Mouse (Mus musculus) midbrain, embryonic 13.5 days (tissue): ENCODE measurements at regions not wholly inside any gene's neighbourhood (a gene's known extent, or its start where the extent isn't known, plus 50 kb on each side); places are given as distances from the start of the nearest gene placed in this dataset.
A peak's percentile ranks its signal among the peaks of the same experiment; 100 is the strongest.

ENCODE experiments used
- ATAC-seq: fragments of 200-750 bp; cut with Nextera tagmentation; 2 replicates; pipeline ENCODE4 v1.8.0; 2017; ENCODE audit warnings: mild to moderate bottlenecking, moderate TSS enrichment, moderate library complexity
- H3K27ac ChIP-seq: fragments of 300-500 bp; sonication (generic); 2 replicates; pipeline ENCODE4 v1.5.1; 2015; ENCODE audit warnings: inconsistent platforms, mild to moderate bottlenecking, moderate library complexity
- H3K27me3 ChIP-seq: fragments of 300-500 bp; sonication (generic); 2 replicates; pipeline ENCODE4 v1.6.1; 2015; ENCODE audit warnings: mild to moderate bottlenecking, inconsistent platforms
- H3K36me3 ChIP-seq: fragments of 300-500 bp; sonication (generic); 2 replicates; pipeline ENCODE4 v1.6.1; 2015; ENCODE audit warnings: mild to moderate bottlenecking, inconsistent platforms
- H3K4me1 ChIP-seq: fragments of 300-500 bp; sonication (generic); replicated peaks from 2 replicates; pipeline ENCODE4 v1.6.1; 2015; ENCODE audit warnings: inconsistent platforms
- H3K4me2 ChIP-seq: fragments of 300-500 bp; sonication (generic); replicated peaks from 2 replicates; pipeline ENCODE4 v1.6.1; 2015; ENCODE audit warnings: moderate library complexity, mild to moderate bottlenecking, inconsistent platforms
- H3K4me3 ChIP-seq: fragments of 300-500 bp; sonication (generic); replicated peaks from 2 replicates; pipeline ENCODE4 v1.5.1; 2015; ENCODE audit warnings: mild to moderate bottlenecking, inconsistent platforms
- H3K9ac ChIP-seq: fragments of 300-500 bp; sonication (generic); replicated peaks from 2 replicates; pipeline ENCODE4 v1.6.1; 2015; ENCODE audit warnings: mild to moderate bottlenecking, inconsistent platforms
- H3K9me3 ChIP-seq: fragments of 300-500 bp; sonication (generic); 2 replicates; pipeline ENCODE4 v1.6.1; 2016; ENCODE audit warnings: mild to moderate bottlenecking, inconsistent platforms
- WGBS: fragments of 180-500 bp; shearing (Covaris S2); methylation state at CpG from one replicate; pipeline ENCODE4 v1.1.7; 2015; 5-methylcytosine and 5-hydroxymethylcytosine counted together

DNA sequence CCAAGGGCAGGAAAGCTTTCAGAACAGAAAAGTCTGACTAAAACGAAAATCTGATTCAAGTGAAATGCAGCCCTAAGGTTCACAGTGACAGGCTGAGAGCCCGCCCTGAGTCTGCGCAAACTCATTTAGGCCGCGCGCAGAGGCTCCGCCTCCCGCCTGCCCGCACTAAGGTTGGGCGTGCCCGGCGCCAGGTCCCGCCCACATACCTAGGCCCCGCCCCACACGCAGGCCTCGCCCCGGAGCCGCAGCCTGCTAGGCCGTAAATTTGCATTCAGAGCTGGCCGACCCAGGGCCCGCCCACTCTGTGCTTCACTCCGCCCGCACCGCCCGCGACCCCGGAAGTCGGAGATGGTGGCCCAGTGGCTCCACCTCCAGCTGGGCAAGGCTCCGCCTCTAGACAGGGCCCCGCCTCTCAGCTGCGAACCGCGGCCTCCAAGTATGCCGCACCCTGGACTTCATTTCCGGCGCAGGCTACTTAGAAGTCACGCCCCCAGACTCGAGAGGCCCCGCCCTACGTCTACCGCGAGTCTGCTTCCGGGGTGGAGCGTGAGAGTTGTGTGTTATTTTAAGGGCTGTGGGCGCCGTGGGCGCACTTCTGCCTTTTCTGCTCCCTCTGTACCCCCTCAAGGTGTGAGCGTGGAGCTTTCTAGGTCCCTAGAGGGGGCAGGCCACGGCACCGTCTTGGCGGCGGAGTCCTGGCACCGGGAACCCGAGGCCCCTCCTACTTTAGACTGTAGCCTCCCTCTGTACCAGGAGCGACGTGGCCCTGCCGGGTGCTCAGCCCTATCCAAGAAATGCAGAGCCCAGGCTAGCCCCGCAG, 52.3 kb upstream of the Wnt7b start:
- H3K4me2 ChIP-seq = peak overlapping the region; percentile 68
- H3K4me1 ChIP-seq = peaks cover 19% of the 10 kb centered on the region
- H3K4me3 ChIP-seq = peak overlapping the region; percentile 63
- peak overlapping the region; percentile 84 for H3K27ac ChIP-seq
- H3K36me3 ChIP-seq = no peaks in the 10 kb centered on the region
- peak overlapping the region; percentile 68 for H3K9ac ChIP-seq
- no peaks in the 10 kb centered on the region for H3K9me3 ChIP-seq
- WGBS = under 1% methylated on average over 58 of the region's 58 CpGs
- ATAC-seq = peak; percentile 98
- H3K27me3 ChIP-seq = peaks cover 18% of the 10 kb centered on the region

GRCm38 (mm10) chr15:85635425-85635824, 53.2 kb upstream of the Wnt7b start:
- 93% methylated on average over 6 of the region's 6 CpGs for WGBS
- H3K4me2 ChIP-seq = peak overlapping the region; percentile 68
- peak overlapping the region; percentile 63 for H3K4me3 ChIP-seq
- no peak overlapping the region; the same call in 1 of the 2 replicates for H3K9ac ChIP-seq
- H3K36me3 ChIP-seq = no peaks in the 10 kb centered on the region
- peaks cover 18% of the 10 kb centered on the region for H3K27me3 ChIP-seq
- no peak for ATAC-seq
- H3K9me3 ChIP-seq = no peaks in the 10 kb centered on the region
- H3K27ac ChIP-seq = peak overlapping the region; percentile 84; the same call in 1 of the 2 replicates
- H3K4me1 ChIP-seq = peaks cover 19% of the 10 kb centered on the region

DNA sequence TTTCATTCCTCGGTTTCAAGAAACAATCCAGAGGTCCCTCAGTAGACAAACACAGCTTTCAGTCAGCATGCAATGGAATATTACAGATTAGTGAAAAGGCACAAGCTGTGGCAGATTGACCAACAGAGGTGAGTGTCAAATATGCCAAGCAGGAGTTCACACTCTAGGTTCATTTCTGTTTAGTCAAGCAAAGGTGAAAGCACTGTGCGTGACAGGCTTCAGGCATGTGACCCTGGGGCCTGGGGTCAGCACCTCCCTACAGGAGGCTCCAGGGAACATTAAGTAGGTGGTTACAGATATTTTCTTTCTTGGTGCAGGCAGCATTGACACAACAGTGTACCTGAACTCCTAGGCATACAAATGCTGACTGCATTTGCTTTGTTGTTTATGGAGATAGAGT, 57.3 kb upstream of the Wnt7b start:
- no peak for ATAC-seq

GRCm38 (mm10) chr15:85641120-85642080, 59.1 kb upstream of the Wnt7b start:
- no peak overlapping the region for H3K4me3 ChIP-seq
- H3K27ac ChIP-seq = no peak overlapping the region
- peaks cover 71% of the 10 kb centered on the region for H3K27me3 ChIP-seq
- no peak overlapping the region for H3K4me2 ChIP-seq
- H3K36me3 ChIP-seq = no peaks in the 10 kb centered on the region
- no peaks in the 10 kb centered on the region for H3K9me3 ChIP-seq
- H3K4me1 ChIP-seq = peaks cover 13% of the 10 kb centered on the region
- WGBS = 72% methylated on average over 15 of the region's 15 CpGs
- no peak for ATAC-seq
- no peak overlapping the region for H3K9ac ChIP-seq

More for the DNA sequence above, 57.3 kb upstream of the Wnt7b start:
- Histone ChIP-seq H3K27me3 (peaks cover 56% of the 10 kb centered on the region), H3K4me2 (no peak overlapping the region), H3K4me3 (no peak overlapping the region), H3K9ac (no peak overlapping the region), H3K36me3 (no peaks in the 10 kb centered on the region), H3K9me3 (no peaks in the 10 kb centered on the region), H3K27ac (no peak overlapping the region), H3K4me1 (peaks cover 6% of the 10 kb centered on the region)
- WGBS = 81% methylated on average over 2 of the region's 2 CpGs

DNA sequence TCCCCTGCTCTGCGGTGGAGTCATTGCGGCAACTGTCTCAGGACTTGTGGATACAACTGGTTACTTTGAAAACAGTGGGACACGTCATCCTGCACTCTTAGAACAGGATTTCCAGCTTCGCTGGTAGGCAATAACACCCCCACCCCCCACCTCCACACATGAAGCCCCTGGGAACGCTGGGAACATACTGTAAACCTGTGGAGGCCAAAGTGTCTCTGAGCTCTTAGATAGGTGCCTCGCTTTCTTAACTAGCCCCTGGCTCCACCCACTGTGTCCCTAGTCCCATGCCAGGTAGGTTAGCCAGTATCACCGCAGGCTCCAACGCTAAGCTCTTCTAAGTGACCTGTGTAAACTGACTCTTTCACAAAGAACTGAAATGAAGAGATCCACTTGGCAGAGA, 63.1 kb upstream of the Wnt7b start:
- peak overlapping the region; percentile 55 for H3K4me2 ChIP-seq
- H3K36me3 ChIP-seq = no peaks in the 10 kb centered on the region
- H3K9me3 ChIP-seq = no peaks in the 10 kb centered on the region
- H3K4me1 ChIP-seq = peaks cover 25% of the 10 kb centered on the region
- H3K4me3 ChIP-seq = peak overlapping the region; percentile 33; the same call in 1 of the 2 replicates
- H3K27me3 ChIP-seq = peaks cover 93% of the 10 kb centered on the region
- ATAC-seq = no peak
- 55% methylated on average over 8 of the region's 8 CpGs for WGBS
- H3K27ac ChIP-seq = peak overlapping the region; percentile 68; the same call in 1 of the 2 replicates
- no peak overlapping the region for H3K9ac ChIP-seq

DNA sequence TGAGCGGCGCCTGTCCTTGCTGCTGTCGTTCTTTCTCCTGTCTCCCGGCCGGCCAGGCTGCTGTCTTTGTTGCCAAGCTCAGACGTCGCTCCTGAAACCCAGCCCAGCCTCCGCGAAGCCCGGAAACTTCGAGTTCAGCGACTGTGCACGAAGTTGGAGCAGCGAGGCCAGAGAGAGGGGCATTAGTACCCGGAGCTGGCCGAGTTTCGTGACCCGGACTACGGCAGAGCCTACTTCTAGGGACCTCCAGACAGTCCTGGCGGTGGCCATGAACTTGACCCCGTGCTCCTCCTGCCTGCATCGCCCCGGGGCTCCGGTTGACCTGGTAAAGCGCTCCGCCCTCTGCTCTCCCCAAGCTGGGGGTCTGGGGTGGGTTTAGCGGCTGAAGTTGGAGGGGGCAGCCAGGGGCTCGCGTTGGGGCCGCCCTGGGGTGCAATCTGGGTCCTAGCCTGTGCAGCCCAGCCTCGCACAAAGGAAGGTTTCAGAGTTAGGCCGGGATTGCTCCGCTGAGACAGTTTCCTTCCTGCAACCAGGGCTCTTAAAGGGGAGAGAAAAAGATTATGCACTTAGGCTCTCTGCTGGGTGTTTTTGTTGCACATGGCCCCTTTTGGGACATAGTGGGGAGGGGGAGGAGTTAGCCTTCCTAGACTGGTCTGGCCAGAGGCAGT, 63.8 kb upstream of the Wnt7b start:
- Histone ChIP-seq H3K36me3 (no peaks in the 10 kb centered on the region), H3K4me1 (peaks cover 26% of the 10 kb centered on the region), H3K4me2 (peak overlapping the region; percentile 55), H3K9ac (peak overlapping the region; percentile 66), H3K4me3 (peak overlapping the region; percentile 33), H3K27me3 (peaks cover 94% of the 10 kb centered on the region), H3K9me3 (no peaks in the 10 kb centered on the region), H3K27ac (peak overlapping the region; percentile 68)
- WGBS = 1% methylated on average over 33 of the region's 33 CpGs
- ATAC-seq = peak; percentile 65

DNA sequence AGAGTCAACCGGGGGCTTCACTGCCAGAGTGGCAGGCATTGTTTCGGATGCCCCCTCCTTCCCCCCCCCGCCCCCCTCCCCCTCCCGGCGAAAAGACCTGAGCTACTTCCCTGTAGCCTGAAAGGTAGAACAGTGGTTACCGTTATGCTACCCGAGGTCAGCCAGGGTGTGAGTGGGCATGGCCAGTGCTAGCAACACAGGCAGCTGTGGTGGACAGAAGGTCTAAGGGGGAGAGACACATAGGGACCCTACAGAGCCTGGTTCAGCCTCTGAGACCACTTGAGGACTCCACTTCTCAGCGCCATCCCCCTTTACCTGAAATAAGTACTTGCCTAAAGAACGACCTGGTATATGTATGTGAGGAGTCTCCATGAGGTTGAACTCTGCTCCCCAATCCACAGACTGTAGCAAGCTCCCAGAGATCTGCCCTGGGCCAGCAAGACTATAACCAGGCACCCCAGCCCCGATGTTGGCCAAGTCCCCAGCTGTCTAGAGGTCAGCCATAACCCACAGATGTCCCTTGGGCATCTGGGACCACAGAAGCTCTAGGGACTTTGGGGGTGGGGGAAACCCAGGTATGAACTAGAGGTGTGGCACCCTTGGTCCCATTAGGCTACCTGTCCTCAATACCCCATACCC, 64.5 kb upstream of the Wnt7b start:
- Histone ChIP-seq H3K4me3 (peak overlapping the region; percentile 33), H3K27me3 (peaks cover 94% of the 10 kb centered on the region), H3K9ac (peak overlapping the region; percentile 66), H3K36me3 (no peaks in the 10 kb centered on the region), H3K4me2 (peak overlapping the region; percentile 55), H3K9me3 (no peaks in the 10 kb centered on the region), H3K4me1 (peaks cover 32% of the 10 kb centered on the region), H3K27ac (peak overlapping the region; percentile 68; the same call in 1 of the 2 replicates)
- WGBS = 37% methylated on average over 7 of the region's 10 CpGs
- ATAC-seq = peak; percentile 24; the same call in 1 of the 2 replicates

GRCm38 (mm10) chr15:85647593-85647992, 65.3 kb upstream of the Wnt7b start:
- Histone ChIP-seq H3K27me3 (peaks cover 94% of the 10 kb centered on the region), H3K4me3 (no peak overlapping the region), H3K36me3 (no peaks in the 10 kb centered on the region), H3K4me1 (peaks cover 40% of the 10 kb centered on the region), H3K4me2 (0 out of 2 replicates have a peak overlapping the region, but pooled peaks have one; percentile 55), H3K27ac (no peak overlapping the region), H3K9me3 (no peaks in the 10 kb centered on the region), H3K9ac (no peak overlapping the region)
- WGBS = 83% methylated on average over 6 of the region's 6 CpGs
- no peak for ATAC-seq

DNA sequence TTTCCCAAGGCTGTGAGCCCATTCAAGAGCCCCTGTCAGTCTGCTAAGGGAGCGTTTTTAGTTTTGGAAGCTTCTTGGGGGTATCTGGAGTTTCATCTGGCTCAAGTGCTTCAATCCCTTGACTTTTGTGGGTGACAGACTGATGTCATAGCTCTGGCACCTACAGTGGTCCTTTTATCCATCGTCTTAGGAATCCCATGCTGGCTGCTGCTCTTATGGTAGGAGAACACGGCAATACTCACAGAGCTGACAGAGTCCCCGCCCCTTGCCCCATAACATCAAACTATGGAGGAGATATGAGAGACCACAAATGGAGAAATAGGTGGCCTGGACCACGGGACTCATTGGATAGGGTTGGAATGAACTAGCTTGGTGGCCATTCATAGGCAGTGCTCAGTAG, 68.0 kb upstream of the Wnt7b start:
- H3K4me1 ChIP-seq = peaks cover 65% of the 10 kb centered on the region
- no peaks in the 10 kb centered on the region for H3K36me3 ChIP-seq
- no peak overlapping the region for H3K4me2 ChIP-seq
- no peak for ATAC-seq
- no peaks in the 10 kb centered on the region for H3K9me3 ChIP-seq
- H3K27ac ChIP-seq = no peak overlapping the region
- no peak overlapping the region for H3K4me3 ChIP-seq
- H3K27me3 ChIP-seq = peaks cover 85% of the 10 kb centered on the region
- H3K9ac ChIP-seq = no peak overlapping the region
- 81% methylated on average over 5 of the region's 5 CpGs for WGBS

GRCm38 (mm10) chr15:85651718-85652420, 69.6 kb upstream of the Wnt7b start:
- Histone ChIP-seq H3K9me3 (no peaks in the 10 kb centered on the region), H3K4me2 (no peak overlapping the region), H3K36me3 (no peaks in the 10 kb centered on the region), H3K27me3 (peaks cover 87% of the 10 kb centered on the region), H3K27ac (peak overlapping the region; percentile 98), H3K9ac (no peak overlapping the region), H3K4me1 (peaks cover 62% of the 10 kb centered on the region), H3K4me3 (no peak overlapping the region)
- ATAC-seq = no peak
- WGBS = 80% methylated on average over 9 of the region's 9 CpGs
